Mouse (Mus musculus) megakaryocyte, embryonic 14.5 days (primary cell): ENCODE results near the gene Hsd17b2. TPM values are rescaled to one million over a fixed set of nuclear protein-coding genes. Genes with fewer than 3 reads are reported as not detected.

ENCODE experiments used
- H3K27me3 ChIP-seq: replicated peaks from 2 replicates; pipeline ENCODE3; 2012; ENCODE audit warnings: inconsistent platforms
- H3K36me3 ChIP-seq: replicated peaks from 2 replicates; pipeline ENCODE3; 2012; ENCODE audit warnings: low read length, inconsistent platforms, mixed read lengths
- H3K4me1 ChIP-seq: 2 replicates; pipeline ENCODE4 v1.6.1; 2012; ENCODE audit warnings: inconsistent platforms
- H3K4me3 ChIP-seq: replicated peaks from 2 replicates; pipeline ENCODE3; 2012; ENCODE audit warnings: moderate library complexity, mild to moderate bottlenecking, inconsistent platforms
- H3K9me3 ChIP-seq: 2 replicates; pipeline ENCODE4 v1.6.1; 2012; ENCODE audit warnings: inconsistent platforms
- FLI1 ChIP-seq: IDR thresholded peaks from 2 replicates; pipeline ENCODE4 v1.6.1; 2012; ENCODE audit warnings: low read length, inconsistent platforms, mixed read lengths
- GATA1 ChIP-seq: IDR thresholded peaks from 3 replicates; pipeline ENCODE4 v1.6.1; 2012; ENCODE audit warnings: mixed read lengths, low read length, inconsistent platforms, borderline replicate concordance
- polyA plus RNA-seq: library from polyadenylated mRNA; stranded (reverse); fragments of >175 nt; gene quantifications from 2 replicates; pipeline ENCODE4 v1.2.3, GENCODE M21; 2012; ENCODE audit warnings: low replicate concordance; ENCODE audit not compliant: insufficient read depth

Gene Hsd17b2
- polyA plus RNA-seq, 1 experiment, result not detected

- H3K4me1 ChIP-seq, result no peaks in the 10 kb centered on the region
Measured at GRCm38 (mm10) chr8:117771115-117771836, 69.6 kb downstream of the Hsd17b2 start.

DNA sequence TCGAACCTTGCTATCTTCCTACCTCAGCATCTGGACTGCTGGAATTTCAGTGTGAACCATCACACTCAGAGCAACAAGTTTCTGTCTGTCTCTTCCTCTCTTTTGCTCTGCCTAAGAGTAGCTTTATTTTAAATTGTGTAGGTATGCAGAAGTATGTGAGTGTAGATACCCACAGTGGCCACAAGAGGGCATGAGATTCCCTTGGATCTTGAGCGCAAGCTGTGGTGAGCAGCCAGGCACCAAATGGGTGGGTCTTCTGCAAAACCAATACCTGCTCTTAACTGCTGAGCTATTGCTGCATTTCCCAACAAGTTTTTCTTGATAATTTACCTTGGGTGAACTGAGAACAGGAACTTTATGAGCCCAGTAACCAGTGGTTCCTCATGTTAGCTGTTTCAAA, 70.4 kb downstream of the Hsd17b2 start:
- no peak for TF ChIP-seq GATA1
- no peaks in the 10 kb centered on the region for H3K4me1 ChIP-seq
- peaks cover 6% of the 10 kb centered on the region for H3K27me3 ChIP-seq
- no peaks in the 10 kb centered on the region for H3K9me3 ChIP-seq
- H3K36me3 ChIP-seq, result no peaks in the 10 kb centered on the region
- H3K4me3 ChIP-seq, result no peak overlapping the region

More at GRCm38 (mm10) chr8:117771115-117771836, 69.6 kb downstream of the Hsd17b2 start:
- TF ChIP-seq FLI1 (no peak), GATA1 (no peak)
- no peaks in the 10 kb centered on the region for H3K9me3 ChIP-seq
- no peak overlapping the region for H3K4me3 ChIP-seq
- peaks cover 6% of the 10 kb centered on the region for H3K27me3 ChIP-seq
- no peaks in the 10 kb centered on the region for H3K36me3 ChIP-seq

GRCm38 (mm10) chr8:117772597-117772996, 70.9 kb downstream of the Hsd17b2 start:
- no peak for TF ChIP-seq FLI1
- no peak for TF ChIP-seq GATA1
- Histone ChIP-seq H3K9me3 (no peaks in the 10 kb centered on the region), H3K36me3 (no peaks in the 10 kb centered on the region), H3K27me3 (peaks cover 6% of the 10 kb centered on the region), H3K4me1 (no peaks in the 10 kb centered on the region), H3K4me3 (no peak overlapping the region)

- no peak overlapping the region for H3K4me3 ChIP-seq
- TF ChIP-seq GATA1, result no peak
- no peak for TF ChIP-seq FLI1
- no peaks in the 10 kb centered on the region for H3K4me1 ChIP-seq
Measured at GRCm38 (mm10) chr8:117775626-117776025, 73.9 kb downstream of the Hsd17b2 start.

GRCm38 (mm10) chr8:117776075-117776474, 74.4 kb downstream of the Hsd17b2 start:
- no peaks in the 10 kb centered on the region for H3K4me1 ChIP-seq
- no peak overlapping the region for H3K4me3 ChIP-seq
- TF ChIP-seq GATA1, result no peak
- no peak for TF ChIP-seq FLI1
- no peaks in the 10 kb centered on the region for H3K9me3 ChIP-seq
- no peaks in the 10 kb centered on the region for H3K36me3 ChIP-seq
- peaks cover 6% of the 10 kb centered on the region for H3K27me3 ChIP-seq

More at GRCm38 (mm10) chr8:117775626-117776025, 73.9 kb downstream of the Hsd17b2 start:
- peaks cover 6% of the 10 kb centered on the region for H3K27me3 ChIP-seq
- no peaks in the 10 kb centered on the region for H3K9me3 ChIP-seq
- no peaks in the 10 kb centered on the region for H3K36me3 ChIP-seq

GRCm38 (mm10) chr8:117778531-117779322, 77.0 kb downstream of the Hsd17b2 start:
- H3K36me3 ChIP-seq, result no peaks in the 10 kb centered on the region
- H3K4me3 ChIP-seq, result no peak overlapping the region
- TF ChIP-seq GATA1, result no peak
- TF ChIP-seq FLI1, result no peak
- H3K27me3 ChIP-seq, result peaks cover 6% of the 10 kb centered on the region
- H3K9me3 ChIP-seq, result no peaks in the 10 kb centered on the region
- no peaks in the 10 kb centered on the region for H3K4me1 ChIP-seq

DNA sequence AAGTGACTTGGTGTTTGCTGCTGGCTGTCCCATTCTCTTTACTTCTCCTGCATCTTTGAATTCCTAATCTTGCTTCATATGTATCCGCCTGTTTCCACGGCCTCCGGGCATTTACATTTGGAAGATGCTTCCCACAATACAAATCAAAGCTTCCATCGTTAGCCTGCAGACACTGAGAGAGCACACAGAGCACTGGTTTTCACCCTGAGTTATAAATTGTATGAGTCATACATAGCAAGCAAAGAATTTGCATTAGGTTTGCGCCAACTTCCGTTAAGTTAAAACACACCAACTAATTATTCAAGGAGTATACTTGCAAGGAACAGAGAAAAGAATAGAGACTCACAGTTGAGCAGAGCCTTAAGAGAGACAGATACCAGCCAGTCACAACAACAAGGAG, 77.6 kb downstream of the Hsd17b2 start:
- peaks cover 6% of the 10 kb centered on the region for H3K27me3 ChIP-seq
- no peak overlapping the region for H3K4me3 ChIP-seq
- no peak for TF ChIP-seq GATA1
- TF ChIP-seq FLI1, result no peak
- H3K4me1 ChIP-seq, result no peaks in the 10 kb centered on the region
- H3K9me3 ChIP-seq, result no peaks in the 10 kb centered on the region
- H3K36me3 ChIP-seq, result no peaks in the 10 kb centered on the region

DNA sequence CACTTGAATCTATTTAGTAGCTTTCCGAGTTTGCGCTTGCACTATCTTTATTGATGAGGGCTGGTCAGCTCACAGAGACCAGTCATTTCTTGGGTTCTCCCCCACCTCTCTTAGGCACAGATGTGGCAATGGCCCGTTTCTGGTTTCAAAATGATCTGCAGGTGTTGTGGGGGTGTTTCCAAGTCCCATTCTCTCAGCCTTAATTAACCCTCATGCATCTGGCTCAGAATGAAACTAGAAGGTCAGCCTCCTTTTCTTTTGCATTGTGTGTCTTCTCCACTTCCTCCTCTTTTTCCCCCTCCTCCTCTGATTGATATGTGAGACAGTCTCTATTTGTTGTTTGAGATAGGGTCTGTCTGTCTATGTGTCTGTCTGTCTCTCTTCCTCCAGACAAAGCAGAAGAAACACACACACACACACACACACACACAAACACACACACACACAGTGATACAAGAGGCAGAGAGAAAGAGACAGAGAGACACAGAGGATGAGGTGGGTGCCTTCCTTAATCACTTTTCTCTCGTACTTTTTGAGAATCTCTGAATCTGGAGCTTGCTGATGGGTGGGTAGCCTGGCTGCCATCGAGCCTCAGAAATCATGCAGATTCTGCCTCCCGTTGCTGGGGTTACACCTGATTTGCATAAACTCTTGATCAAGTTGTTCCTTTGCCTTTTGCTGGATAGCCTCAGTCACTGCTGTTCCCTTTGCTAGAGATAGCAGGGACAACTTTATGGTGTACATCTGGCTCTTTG, 79.8 kb downstream of the Hsd17b2 start:
- TF ChIP-seq GATA1 (no peak), FLI1 (no peak)
- Histone ChIP-seq H3K4me3 (no peak overlapping the region), H3K27me3 (no peaks in the 10 kb centered on the region), H3K36me3 (no peaks in the 10 kb centered on the region), H3K4me1 (0 out of 2 replicates have a peak, but pooled peaks cover 2% of the 10 kb centered on the region), H3K9me3 (no peaks in the 10 kb centered on the region)

DNA sequence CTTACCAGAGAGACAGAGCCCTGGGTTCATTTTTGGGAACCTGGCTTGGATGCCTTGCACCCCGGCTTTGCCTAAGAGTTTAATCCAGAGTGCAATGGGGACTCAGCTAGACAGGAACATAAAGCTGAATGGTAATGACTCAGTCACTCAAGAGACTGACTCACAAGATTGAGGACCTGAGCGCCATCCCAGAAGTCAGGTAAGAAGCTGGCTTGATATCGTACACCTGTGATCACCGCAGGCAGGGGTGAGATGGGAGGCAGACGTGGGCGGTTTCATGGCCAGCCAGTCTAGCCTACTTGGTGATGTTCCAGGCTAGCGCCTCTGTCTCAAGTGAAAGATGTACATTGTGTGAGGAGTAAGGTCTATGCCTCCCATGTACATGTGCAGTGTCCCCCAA, 81.3 kb downstream of the Hsd17b2 start:
- Histone ChIP-seq H3K9me3 (no peaks in the 10 kb centered on the region), H3K4me1 (0 out of 2 replicates have a peak, but pooled peaks cover 3% of the 10 kb centered on the region), H3K4me3 (no peak overlapping the region), H3K27me3 (no peaks in the 10 kb centered on the region), H3K36me3 (peaks cover 4% of the 10 kb centered on the region)
- no peak for TF ChIP-seq FLI1
- TF ChIP-seq GATA1, result no peak

DNA sequence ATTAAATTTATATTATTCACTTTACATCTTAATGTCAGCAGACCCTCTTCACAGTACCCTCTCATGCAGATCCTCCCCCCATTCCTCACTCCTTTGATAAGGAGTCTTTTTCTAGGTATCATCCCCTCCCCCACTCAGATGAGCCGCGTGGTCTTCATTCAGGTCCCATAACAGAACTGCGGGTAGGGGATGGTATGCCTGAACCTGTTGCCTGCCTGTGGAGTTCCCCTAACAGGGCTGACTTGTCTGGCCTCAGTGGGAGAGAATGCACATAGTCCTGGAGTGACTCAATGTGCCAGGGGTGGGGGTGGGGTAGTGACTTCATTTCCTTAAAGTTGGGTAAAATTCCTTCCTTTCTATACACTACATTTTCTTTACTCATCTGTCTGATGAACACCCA, 84.7 kb downstream of the Hsd17b2 start:
- 0 out of 2 replicates have a peak, but pooled peaks cover 3% of the 10 kb centered on the region for H3K4me1 ChIP-seq
- no peak for TF ChIP-seq FLI1
- TF ChIP-seq GATA1, result no peak
- no peaks in the 10 kb centered on the region for H3K9me3 ChIP-seq
- peaks cover 35% of the 10 kb centered on the region for H3K36me3 ChIP-seq
- H3K27me3 ChIP-seq, result no peaks in the 10 kb centered on the region
- no peak overlapping the region for H3K4me3 ChIP-seq
